Mouse (Mus musculus): ENCODE results near the gene Prkcsh.
A peak's percentile ranks its signal among the peaks of the same experiment; 100 is the strongest.

The Prkcsh gene

GRCm38 (mm10) chr9:22049721-22050270, 47.2 kb downstream of the Prkcsh start:
- DNase-seq = peak; percentile 74

GRCm38 (mm10) chr9:22050351-22050889, 47.8 kb downstream of the Prkcsh start:
- peak; percentile 92 for DNase-seq

- peak; percentile 79 for DNase-seq
Observed at GRCm38 (mm10) chr9:22051161-22051957, 48.8 kb downstream of the Prkcsh start.

- peak; percentile 92 for DNase-seq
Observed at GRCm38 (mm10) chr9:22051958-22052254, 49.3 kb downstream of the Prkcsh start, which contains the start of gene Elavl3. Gene Elavl3, minus strand, starts transcription at chr9:22052023.

GRCm38 (mm10) chr9:22053657-22054056, 51.1 kb downstream of the Prkcsh start:
- peak; percentile 43 for DNase-seq

- DNase-seq = peak; percentile 88
Observed at GRCm38 (mm10) chr9:22054411-22055076, 51.9 kb downstream of the Prkcsh start.

GRCm38 (mm10) chr9:22055713-22056112, 53.1 kb downstream of the Prkcsh start:
- peak; percentile 68 for DNase-seq

- DNase-seq = peak; percentile 59
Observed at GRCm38 (mm10) chr9:22056303-22056910, 53.8 kb downstream of the Prkcsh start.

- DNase-seq = peak; percentile 68
Observed at GRCm38 (mm10) chr9:22057031-22057517, 54.5 kb downstream of the Prkcsh start.

- DNase-seq = peak; percentile 86
Observed at GRCm38 (mm10) chr9:22058011-22058424, 55.4 kb downstream of the Prkcsh start.

GRCm38 (mm10) chr9:22061339-22061738, 58.7 kb downstream of the Prkcsh start:
- DNase-seq = peak; percentile 84

Measured in cerebellum, adult 11-12 months (tissue).